Mouse (Mus musculus): ENCODE results near the gene Arhgap10. TPM values are rescaled to one million over a fixed set of nuclear protein-coding genes. Genes with fewer than 3 reads are reported as not detected.

Gene Arhgap10
- polyA plus RNA-seq, 1 experiment from 2014 or later = 11.4 TPM

DNA sequence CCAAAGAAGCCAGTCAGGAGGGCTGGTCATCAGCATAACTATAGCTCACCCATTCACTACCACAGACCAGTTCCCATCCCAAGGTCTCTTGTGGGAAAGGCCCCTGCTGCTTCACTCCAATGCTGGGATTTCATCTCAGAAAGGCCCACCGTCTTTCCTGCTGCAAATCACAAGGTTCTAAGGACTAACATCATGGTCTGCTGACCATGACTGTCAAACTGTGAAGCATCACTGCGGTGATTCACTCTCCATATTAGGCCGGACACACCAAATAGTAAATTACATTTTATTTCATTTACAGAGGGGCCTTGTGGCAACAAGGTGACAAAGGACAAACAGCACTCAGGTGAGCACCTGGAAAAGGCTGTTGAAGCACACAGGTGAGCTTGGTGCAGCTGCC is 267.7 kb downstream of the Arhgap10 start:
- Histone ChIP-seq H3K27me3 (no peaks in the 10 kb centered on the region), H3K4me1 (no peaks in the 10 kb centered on the region), H3K9me3 (no peaks in the 10 kb centered on the region), H3K36me3 (replicated peaks) (no peaks in the 10 kb centered on the region), H3K4me3 (replicated peaks) (no peak overlapping the region), H3K27ac (no peak overlapping the region), H3K9ac (no peak overlapping the region), H3K4me2 (no peak overlapping the region)
- no peak for ATAC-seq (ENCODE audit: low FRiP score)
- 78% methylated on average over 3 of the region's 3 CpGs for WGBS

DNA sequence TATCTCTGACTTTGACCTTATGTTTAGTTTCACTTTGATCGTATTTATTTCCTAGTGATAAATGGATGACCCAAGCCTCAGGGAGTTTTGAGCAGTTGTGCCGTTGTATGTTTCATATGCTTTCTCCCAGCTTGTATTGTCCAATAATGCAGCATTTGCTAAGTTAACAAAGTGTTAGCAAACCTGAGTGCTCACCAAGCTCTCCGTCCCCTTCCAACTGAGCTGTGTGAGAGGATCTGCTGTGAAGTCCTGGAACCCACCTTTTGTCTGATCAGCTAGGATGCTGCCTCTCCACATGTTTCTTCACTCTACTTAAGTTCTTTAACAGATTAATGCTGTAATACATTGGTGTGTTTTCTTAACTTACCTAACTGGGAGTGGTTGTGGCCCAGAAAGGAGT is 276.4 kb downstream of the Arhgap10 start:
- Histone ChIP-seq H3K36me3 (replicated peaks) (no peaks in the 10 kb centered on the region), H3K4me1 (no peaks in the 10 kb centered on the region), H3K4me2 (no peak overlapping the region), H3K9ac (no peak overlapping the region), H3K27me3 (no peaks in the 10 kb centered on the region), H3K27ac (no peak overlapping the region), H3K4me3 (replicated peaks) (no peak overlapping the region), H3K9me3 (no peaks in the 10 kb centered on the region)
- ATAC-seq (ENCODE audit: low FRiP score) = no peak
- 94% methylated on average over 3 of the region's 3 CpGs for WGBS

DNA sequence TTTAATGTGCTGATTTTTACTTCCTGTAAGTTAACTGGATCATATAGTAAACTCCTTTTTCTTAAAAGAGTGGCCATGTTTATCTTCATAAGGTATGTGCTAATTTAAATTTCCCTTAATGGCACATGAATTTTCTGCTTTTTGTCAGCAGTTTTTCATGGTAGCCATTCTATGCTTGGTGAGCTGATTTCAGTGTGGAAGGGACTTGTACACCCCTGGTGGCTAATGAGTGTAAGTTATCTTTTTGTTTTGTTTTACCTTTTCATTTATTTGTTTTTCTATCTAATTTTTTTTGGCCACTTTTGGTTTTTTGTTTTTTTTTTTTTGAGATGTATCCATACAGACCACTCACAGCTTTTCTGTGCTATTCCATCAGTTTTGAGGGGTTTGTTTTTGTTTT is 278.3 kb downstream of the Arhgap10 start:
- H3K27ac ChIP-seq = no peak overlapping the region
- no peaks in the 10 kb centered on the region for H3K27me3 ChIP-seq
- no peak overlapping the region for H3K4me3 ChIP-seq (replicated peaks)
- H3K9me3 ChIP-seq = no peaks in the 10 kb centered on the region
- no peak overlapping the region for H3K4me2 ChIP-seq
- no peak overlapping the region for H3K9ac ChIP-seq
- H3K36me3 ChIP-seq (replicated peaks) = no peaks in the 10 kb centered on the region
- ATAC-seq (ENCODE audit: low FRiP score) = no peak
- H3K4me1 ChIP-seq = no peaks in the 10 kb centered on the region

DNA sequence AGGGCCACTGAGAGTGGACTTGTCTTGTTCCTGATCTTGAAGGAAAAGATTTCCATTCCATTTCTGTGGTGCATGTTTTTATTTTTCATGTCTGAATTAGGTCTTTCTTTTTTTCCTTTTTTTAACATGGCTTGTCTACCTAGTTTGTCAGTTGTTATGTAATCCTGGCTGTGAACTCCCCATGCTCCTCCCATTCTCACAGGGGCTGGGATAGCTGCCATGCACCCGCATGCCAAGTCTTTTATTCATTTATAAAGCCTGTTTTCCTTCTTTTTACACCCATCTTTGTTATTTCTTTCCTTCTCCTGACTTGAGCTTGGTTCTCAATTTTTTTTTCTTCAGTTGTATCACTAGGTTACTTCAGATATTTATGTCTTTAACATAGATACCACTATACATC is 281.1 kb downstream of the Arhgap10 start:
- Histone ChIP-seq H3K4me2 (no peak overlapping the region), H3K36me3 (replicated peaks) (no peaks in the 10 kb centered on the region), H3K27me3 (no peaks in the 10 kb centered on the region), H3K9ac (no peak overlapping the region), H3K27ac (no peak overlapping the region), H3K4me3 (replicated peaks) (no peak overlapping the region), H3K9me3 (no peaks in the 10 kb centered on the region), H3K4me1 (no peaks in the 10 kb centered on the region)
- WGBS = 68% methylated on average over 1 of the region's 1 CpGs
- ATAC-seq (ENCODE audit: low FRiP score) = no peak

DNA sequence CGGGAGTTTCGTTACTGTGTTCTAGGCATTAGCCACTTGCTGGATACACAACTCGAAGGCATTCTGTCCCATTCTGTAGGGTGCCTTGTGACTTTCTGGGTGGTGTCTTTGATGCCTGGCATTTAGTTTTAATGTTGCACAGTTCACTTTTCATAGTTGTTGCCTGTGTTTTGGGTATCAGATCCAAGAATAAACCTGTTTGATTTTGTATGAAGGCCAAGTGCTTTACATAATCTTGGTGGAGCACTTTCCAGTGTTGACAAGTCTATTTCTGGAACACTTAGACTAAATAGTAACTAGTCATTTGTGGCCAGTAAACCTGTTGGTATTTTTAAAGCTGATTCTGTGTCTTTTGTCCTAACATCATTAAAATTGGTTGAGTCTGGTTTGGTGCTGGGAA is 285.3 kb downstream of the Arhgap10 start:
- H3K4me2 ChIP-seq = no peak overlapping the region
- H3K27me3 ChIP-seq = no peaks in the 10 kb centered on the region
- no peak overlapping the region for H3K27ac ChIP-seq
- no peak overlapping the region for H3K4me3 ChIP-seq (replicated peaks)
- no peak overlapping the region for H3K9ac ChIP-seq
- H3K36me3 ChIP-seq (replicated peaks) = no peaks in the 10 kb centered on the region
- no peaks in the 10 kb centered on the region for H3K9me3 ChIP-seq
- WGBS = 94% methylated on average over 3 of the region's 3 CpGs
- no peak for ATAC-seq (ENCODE audit: low FRiP score)
- H3K4me1 ChIP-seq = no peaks in the 10 kb centered on the region

DNA sequence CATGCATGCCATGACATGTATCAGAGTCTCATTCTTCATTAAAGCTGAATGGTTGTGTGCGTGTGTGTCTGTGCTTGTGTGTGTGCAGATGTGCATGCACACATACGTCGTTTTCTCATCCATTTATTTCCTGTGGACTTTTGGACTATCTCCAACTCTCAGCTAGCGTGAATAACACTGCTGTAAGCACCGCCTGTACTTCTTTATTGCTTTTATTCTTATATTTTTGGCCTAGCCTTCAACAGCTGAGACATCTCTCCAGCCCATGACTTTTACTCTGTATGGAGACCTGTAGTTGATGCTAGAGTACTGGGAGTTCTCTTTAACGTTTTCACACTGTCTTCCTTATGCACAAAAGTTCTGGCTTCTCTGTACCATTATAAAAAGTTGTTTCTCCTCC is 285.9 kb downstream of the Arhgap10 start:
- Histone ChIP-seq H3K4me3 (replicated peaks) (no peak overlapping the region), H3K27ac (no peak overlapping the region), H3K4me1 (no peaks in the 10 kb centered on the region), H3K4me2 (no peak overlapping the region), H3K9me3 (no peaks in the 10 kb centered on the region), H3K36me3 (replicated peaks) (no peaks in the 10 kb centered on the region), H3K9ac (no peak overlapping the region), H3K27me3 (no peaks in the 10 kb centered on the region)
- ATAC-seq (ENCODE audit: low FRiP score) = no peak
- WGBS = 82% methylated on average over 6 of the region's 6 CpGs

DNA sequence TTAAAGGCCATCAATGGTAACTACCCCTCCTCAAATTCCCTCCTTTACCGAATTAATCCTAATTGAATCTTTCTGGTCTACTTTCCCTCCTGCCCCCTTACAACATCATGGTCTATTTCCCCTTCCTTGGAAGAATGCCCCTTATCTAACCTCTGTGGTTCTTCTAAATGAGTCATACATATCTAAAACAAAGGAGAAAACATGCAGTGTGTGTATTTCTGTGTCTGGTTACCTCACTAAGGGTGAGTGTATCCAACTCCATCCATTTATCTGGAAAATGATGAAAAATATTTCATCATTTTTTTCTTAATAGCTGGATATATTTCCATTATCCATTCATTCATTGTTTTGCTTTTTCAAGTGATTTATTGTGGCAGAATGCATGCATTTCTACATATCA is 286.5 kb downstream of the Arhgap10 start:
- Histone ChIP-seq H3K4me3 (replicated peaks) (no peak overlapping the region), H3K27ac (no peak overlapping the region), H3K27me3 (no peaks in the 10 kb centered on the region), H3K4me2 (no peak overlapping the region), H3K4me1 (no peaks in the 10 kb centered on the region), H3K9me3 (no peaks in the 10 kb centered on the region), H3K9ac (no peak overlapping the region), H3K36me3 (replicated peaks) (no peaks in the 10 kb centered on the region)
- ATAC-seq (ENCODE audit: low FRiP score) = no peak
- WGBS = 81% methylated on average over 1 of the region's 1 CpGs

DNA sequence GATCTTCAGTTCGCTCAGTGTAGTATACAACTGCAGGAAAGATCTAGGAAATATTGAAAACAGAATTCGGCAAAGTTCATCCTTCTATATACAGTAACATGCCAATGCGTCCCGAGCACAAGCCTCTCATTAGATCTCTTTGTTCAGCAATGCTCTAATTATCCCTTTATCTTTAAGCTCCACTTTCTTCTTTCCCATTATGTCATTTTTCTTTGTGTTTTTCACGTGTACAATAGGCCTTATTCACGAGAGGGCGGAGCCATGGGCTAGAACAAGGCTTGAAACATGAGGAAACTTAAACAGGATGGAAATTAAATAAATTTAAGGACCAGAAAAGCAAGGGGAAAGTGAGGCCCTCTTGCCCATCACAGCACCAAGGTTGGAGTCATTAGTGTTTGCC is 289.1 kb downstream of the Arhgap10 start:
- Histone ChIP-seq H3K27ac (no peak overlapping the region), H3K4me3 (replicated peaks) (no peak overlapping the region), H3K9ac (no peak overlapping the region), H3K27me3 (no peaks in the 10 kb centered on the region), H3K4me1 (no peaks in the 10 kb centered on the region), H3K36me3 (replicated peaks) (no peaks in the 10 kb centered on the region), H3K9me3 (no peaks in the 10 kb centered on the region), H3K4me2 (no peak overlapping the region)
- no peak for ATAC-seq (ENCODE audit: low FRiP score)
- WGBS = 59% methylated on average over 7 of the region's 7 CpGs

DNA sequence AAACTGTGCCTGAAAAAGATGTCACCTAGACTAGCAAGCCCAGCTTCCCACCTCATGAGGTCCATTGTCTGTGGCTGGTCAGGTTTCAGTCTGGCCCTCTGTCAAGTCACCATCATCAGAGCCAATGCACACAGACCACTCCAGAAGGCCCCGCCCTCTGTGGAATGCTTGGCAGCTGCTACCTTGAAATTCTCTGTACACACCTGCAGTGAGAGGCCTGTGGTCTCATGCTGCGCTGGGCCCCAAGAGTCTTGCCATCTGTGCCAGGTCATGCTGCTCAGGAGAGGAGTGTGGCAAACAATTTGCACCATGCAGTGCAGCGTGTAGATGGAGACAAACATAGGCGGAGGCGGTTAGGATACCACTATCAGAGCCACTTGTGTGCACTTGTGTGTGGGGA is 290.0 kb downstream of the Arhgap10 start:
- Histone ChIP-seq H3K4me3 (replicated peaks) (no peak overlapping the region), H3K9ac (no peak overlapping the region), H3K4me2 (no peak overlapping the region), H3K27me3 (no peaks in the 10 kb centered on the region), H3K4me1 (no peaks in the 10 kb centered on the region), H3K9me3 (no peaks in the 10 kb centered on the region), H3K27ac (no peak overlapping the region), H3K36me3 (replicated peaks) (no peaks in the 10 kb centered on the region)
- WGBS = 91% methylated on average over 5 of the region's 5 CpGs
- 0 out of 2 replicates have a peak, but pooled peaks have one; percentile 17 for ATAC-seq (ENCODE audit: low FRiP score)

DNA sequence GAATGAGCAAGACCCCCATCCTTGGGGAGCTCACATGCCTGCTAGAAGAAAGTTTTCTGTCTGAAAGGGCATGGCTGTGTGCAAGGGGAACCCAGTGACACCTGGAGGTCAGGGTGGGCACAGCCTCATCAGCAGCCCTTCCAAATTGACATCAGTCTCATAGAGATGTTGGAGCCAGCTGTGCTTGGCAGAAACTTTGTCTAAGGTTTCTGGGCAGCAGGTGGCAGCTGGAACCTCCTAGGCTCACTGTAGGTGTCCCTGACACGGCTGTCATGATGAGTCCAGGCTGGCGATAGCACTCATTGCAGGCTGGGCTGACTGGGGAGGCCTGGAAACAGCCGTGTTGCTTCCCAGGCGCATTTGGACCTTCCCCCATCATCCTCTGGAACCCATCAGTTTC is 294.6 kb downstream of the Arhgap10 start:
- Histone ChIP-seq H3K27me3 (no peaks in the 10 kb centered on the region), H3K27ac (no peak overlapping the region), H3K9ac (no peak overlapping the region), H3K4me3 (replicated peaks) (no peak overlapping the region), H3K9me3 (no peaks in the 10 kb centered on the region), H3K36me3 (replicated peaks) (no peaks in the 10 kb centered on the region), H3K4me1 (no peaks in the 10 kb centered on the region), H3K4me2 (no peak overlapping the region)
- no peak for ATAC-seq (ENCODE audit: low FRiP score)
- 85% methylated on average over 4 of the region's 4 CpGs for WGBS

DNA sequence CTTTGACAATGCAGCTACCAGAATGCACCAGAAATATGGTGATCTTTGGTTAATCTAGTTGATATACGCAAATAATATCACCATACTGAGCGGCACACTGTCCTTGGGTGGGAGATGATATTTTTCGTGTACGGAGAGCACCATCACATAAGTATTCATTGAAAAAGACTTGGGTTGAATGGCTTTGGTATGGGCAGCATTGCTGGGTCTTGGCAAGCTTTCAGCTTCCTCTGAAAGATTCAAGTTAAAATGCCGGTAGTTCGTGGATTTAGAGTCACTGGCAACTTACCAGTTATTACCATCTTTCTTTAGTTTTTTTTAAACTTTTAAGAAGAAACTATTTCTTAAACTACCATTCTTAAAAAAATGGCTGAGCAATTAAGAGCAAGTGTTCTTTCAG is 302.6 kb downstream of the Arhgap10 start:
- Histone ChIP-seq H3K4me3 (replicated peaks) (no peak overlapping the region), H3K36me3 (replicated peaks) (no peaks in the 10 kb centered on the region), H3K4me1 (no peaks in the 10 kb centered on the region), H3K9ac (no peak overlapping the region), H3K27ac (no peak overlapping the region), H3K27me3 (no peaks in the 10 kb centered on the region), H3K4me2 (no peak overlapping the region), H3K9me3 (no peaks in the 10 kb centered on the region)
- no peak for ATAC-seq (ENCODE audit: low FRiP score)
- 88% methylated on average over 6 of the region's 6 CpGs for WGBS

DNA sequence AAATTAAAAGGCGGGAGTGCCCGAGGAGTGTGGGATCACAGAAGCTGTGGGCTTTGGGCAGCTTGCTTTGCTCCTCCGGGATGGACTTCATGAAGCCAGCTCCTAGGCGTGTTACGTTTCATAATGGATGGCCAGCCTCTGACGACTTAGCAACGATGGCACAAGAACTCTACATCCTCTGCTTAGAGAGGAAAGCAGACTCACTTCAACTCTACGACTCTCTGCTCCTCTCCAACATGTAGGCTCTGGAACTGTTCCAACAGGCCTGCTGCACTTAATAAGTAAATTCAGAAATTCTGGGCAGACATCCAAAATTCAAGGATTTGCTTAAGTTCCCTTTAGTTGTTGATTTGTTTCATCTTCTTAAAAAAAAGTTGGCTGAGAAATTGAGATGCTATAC is 303.1 kb downstream of the Arhgap10 start:
- Histone ChIP-seq H3K27me3 (no peaks in the 10 kb centered on the region), H3K9me3 (no peaks in the 10 kb centered on the region), H3K27ac (no peak overlapping the region), H3K4me2 (no peak overlapping the region), H3K9ac (no peak overlapping the region), H3K36me3 (replicated peaks) (no peaks in the 10 kb centered on the region), H3K4me3 (replicated peaks) (no peak overlapping the region), H3K4me1 (no peaks in the 10 kb centered on the region)
- WGBS = 75% methylated on average over 8 of the region's 8 CpGs
- no peak for ATAC-seq (ENCODE audit: low FRiP score)

DNA sequence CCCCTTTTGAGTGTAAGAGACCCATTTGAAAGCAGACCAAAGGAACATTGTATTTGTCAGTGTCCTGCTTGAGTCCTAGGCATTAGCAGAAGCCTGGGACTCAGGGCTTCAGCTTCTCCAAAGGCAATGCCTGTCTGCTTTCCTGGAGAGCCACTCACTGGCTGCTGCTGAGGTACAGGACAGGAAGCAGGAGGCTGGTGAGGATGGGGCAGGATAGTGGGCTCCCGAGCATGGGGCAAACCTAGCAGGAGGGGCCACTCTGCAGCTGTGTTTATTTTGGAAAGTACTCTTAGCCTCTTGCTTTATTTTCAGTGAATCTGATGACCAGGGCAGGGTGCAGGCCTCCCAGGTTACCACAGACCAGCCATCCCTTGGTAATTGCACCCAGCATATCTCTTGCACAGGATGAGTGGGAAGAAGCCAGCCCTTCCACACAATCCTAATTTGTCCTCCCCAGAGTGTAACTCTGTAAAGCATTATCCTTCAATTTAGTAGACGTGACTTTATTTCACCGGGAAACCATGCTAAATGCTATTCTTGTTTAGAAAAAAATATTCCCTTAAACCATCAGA is 303.8 kb downstream of the Arhgap10 start:
- Histone ChIP-seq H3K9ac (no peak overlapping the region), H3K36me3 (replicated peaks) (no peaks in the 10 kb centered on the region), H3K4me2 (no peak overlapping the region), H3K27me3 (no peaks in the 10 kb centered on the region), H3K4me3 (replicated peaks) (no peak overlapping the region), H3K9me3 (no peaks in the 10 kb centered on the region), H3K27ac (no peak overlapping the region), H3K4me1 (no peaks in the 10 kb centered on the region)
- WGBS = 89% methylated on average over 3 of the region's 3 CpGs
- no peak for ATAC-seq (ENCODE audit: low FRiP score)

DNA sequence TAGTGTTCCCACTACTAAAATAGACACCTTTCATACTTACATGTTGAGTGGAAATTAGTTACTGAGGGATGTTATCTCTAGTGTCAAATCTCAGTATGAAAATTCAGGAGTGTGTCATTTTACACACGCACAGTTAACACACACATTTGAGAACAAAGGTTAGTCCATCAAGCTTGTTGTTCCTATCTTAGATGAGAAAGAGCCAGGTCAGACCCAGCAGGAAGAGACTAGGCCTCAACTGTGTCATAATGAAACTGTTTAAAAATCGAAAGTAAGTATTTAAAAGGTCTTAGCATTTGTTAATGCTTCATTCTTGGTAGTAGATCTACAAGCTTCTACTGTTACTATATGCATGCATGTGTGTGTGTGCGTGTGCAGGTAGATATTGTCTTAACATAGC is 308.5 kb downstream of the Arhgap10 start:
- no peaks in the 10 kb centered on the region for H3K36me3 ChIP-seq (replicated peaks)
- no peak overlapping the region for H3K27ac ChIP-seq
- no peaks in the 10 kb centered on the region for H3K9me3 ChIP-seq
- H3K4me2 ChIP-seq = no peak overlapping the region
- WGBS = 91% methylated on average over 3 of the region's 3 CpGs
- H3K4me3 ChIP-seq (replicated peaks) = no peak overlapping the region
- H3K27me3 ChIP-seq = no peaks in the 10 kb centered on the region
- no peak for ATAC-seq (ENCODE audit: low FRiP score)
- no peaks in the 10 kb centered on the region for H3K4me1 ChIP-seq
- no peak overlapping the region for H3K9ac ChIP-seq

Measured in forebrain, embryonic 12.5 days (tissue).